In the genomic region with DNA sequence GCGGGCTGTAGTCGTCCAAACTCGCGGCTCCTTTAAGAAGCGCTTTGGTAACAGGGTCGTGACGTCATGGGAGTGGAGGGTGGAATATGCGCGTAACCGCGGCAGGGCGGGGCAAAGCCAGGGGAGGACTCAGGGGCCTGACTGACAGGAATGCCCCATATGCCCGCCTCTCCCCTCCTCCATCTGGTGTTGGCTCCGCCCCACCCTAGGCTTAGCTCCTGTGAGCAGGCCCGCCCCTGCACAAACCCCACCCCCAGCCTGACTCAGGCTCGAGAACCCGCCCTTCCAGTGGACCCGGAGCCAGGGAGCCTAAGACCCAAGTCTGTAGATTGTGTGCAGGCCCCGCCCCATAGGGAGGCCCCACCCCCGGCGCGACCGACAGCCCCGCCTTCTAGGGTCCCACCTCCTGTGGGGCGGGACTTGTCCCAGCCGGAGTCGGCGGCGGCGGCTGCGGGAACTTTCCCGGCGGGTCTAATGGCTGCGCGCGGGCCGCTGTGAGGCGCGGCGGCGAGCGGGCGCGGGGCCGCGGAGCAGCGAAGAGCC, we compare ENCODE assay signal across 8 mouse cellular contexts. TPM values are rescaled to one million over a fixed set of nuclear protein-coding genes. Genes with fewer than 3 reads are reported as not detected.
DNase-seq lines count a peak whose midpoint lies in the region; ATAC-seq and TF ChIP-seq lines count a peak whose summit lies in the region.

A gene (plus strand): TSS at position 440 of the 543 bp plus-strand sequence.

- peak within 1 kb of the TSS; percentile 69; the same call in 1 of the 2 replicates for H3K27ac ChIP-seq in ES-E14 (ENCODE audit: insufficient read depth, low read depth, low read length, poor library complexity, severe bottlenecking)
- peak within 1 kb of the TSS; percentile 76 for H3K27ac ChIP-seq in forebrain, embryonic 15.5 days (replicated peaks)

- intact Hi-C loops in heart, postnatal 25 days (cut with DNase I) = loop anchor here (1.0 to 5.0 kb wide), 2 partner anchors 20 to 141 kb away; a partner anchor contains a TSS

- no peaks in the 10 kb centered on the region for H3K27me3 ChIP-seq in forebrain, embryonic 15.5 days

- H3K9me3 ChIP-seq in ES-E14 (ENCODE audit: control insufficient read depth, insufficient read depth, low read depth, low read length) = no peaks in the 10 kb centered on the region
- no peaks in the 10 kb centered on the region for H3K9me3 ChIP-seq in forebrain, embryonic 15.5 days

- no peaks in the 10 kb centered on the region for H3K36me3 ChIP-seq in ES-E14 (ENCODE audit: control insufficient read depth, insufficient read depth, low read length, poor library complexity, severe bottlenecking)
- no peaks in the 10 kb centered on the region for H3K36me3 ChIP-seq in forebrain, embryonic 15.5 days

- peak; percentile 57; the same call in 1 of the 2 replicates for TF ChIP-seq POLR2A in lung, adult 2 months (IDR thresholded peaks at IDR 0.05; ENCODE audit: borderline replicate concordance, extremely low read depth, low read depth, low read length)

- peak; percentile 97 for ATAC-seq in forebrain, embryonic 15.5 days (replicated peaks)
- ATAC-seq in neutrophil, adult 5-6 weeks (ENCODE audit: extremely low read depth, insufficient number of reproducible peaks, low FRiP score, poor library complexity, severe bottlenecking) = peak; percentile 92

- WGBS in forebrain, embryonic 15.5 days = under 1% methylated on average over 47 of the region's 47 CpGs
- WGBS in lung, adult 2 months = 0% methylated on average over 42 of the region's 47 CpGs

- peak within 1 kb of the TSS; percentile 78 for H3K4me2 ChIP-seq in forebrain, embryonic 15.5 days (replicated peaks)

- no peak for TF ChIP-seq CTCF in lung, adult 2 months (IDR thresholded peaks at IDR 0.05; ENCODE audit: insufficient read depth, low read length)

- peak within 1 kb of the TSS; percentile 85 to 99 for H3K4me3 ChIP-seq in ES-E14 (ENCODE audit: insufficient read depth in 1 of 2, low read depth in 1 of 2, low read length in 2 of 2, poor library complexity in 1 of 2, severe bottlenecking in 1 of 2)
- peak within 1 kb of the TSS; percentile 67 for H3K4me3 ChIP-seq in forebrain, embryonic 15.5 days
- peak within 1 kb of the TSS; percentile 83 for H3K4me3 ChIP-seq in lung, adult 2 months (replicated peaks; ENCODE audit: extremely low read depth, low read depth, low read length)

- DNase-seq in ES-E14 (ENCODE audit: low read depth, low spot score) = peak; percentile 99
- DNase-seq in cerebellum, adult 11-12 months = peak; percentile 100
- peak; percentile 98 for DNase-seq in heart, postnatal 25 days (ENCODE audit: low spot score)
- peak; percentile 99 for DNase-seq in layer of hippocampus, adult 18-20 months (ENCODE audit: low spot score in 2 of 2)
- DNase-seq in lung, adult 2 months = peak; percentile 99
- DNase-seq in thymus, adult 18-20 months = peak; percentile 99

- peak within 1 kb of the TSS; percentile 93 for H3K9ac ChIP-seq in ES-E14 (ENCODE audit: insufficient read depth, low read depth, low read length, poor library complexity, severe bottlenecking)
- peak within 1 kb of the TSS; percentile 75 for H3K9ac ChIP-seq in forebrain, embryonic 15.5 days (replicated peaks)

- no peaks in the 10 kb centered on the region for H3K4me1 ChIP-seq in ES-E14 (ENCODE audit: control insufficient read depth in 2 of 2, insufficient read depth in 2 of 2, low read length in 2 of 2, poor library complexity in 1 of 2)
- peaks cover 35% of the 10 kb centered on the region for H3K4me1 ChIP-seq in forebrain, embryonic 15.5 days
- peaks cover 20% of the 10 kb centered on the region for H3K4me1 ChIP-seq in lung, adult 2 months (ENCODE audit: control insufficient read depth, insufficient read depth, low read length)

- in situ Hi-C loops in ES-E14 (cut with MboI; ENCODE audit: low sequenced_read_pairs in 2 of 2, unreplicated experiment in 2 of 2) = no loop called here

TF ChIP-seq in ES-E14, 5 proteins besides CTCF, POLR2A, EP300 and RAD21:
- no peak for TF ChIP-seq ZC3H11A (IDR thresholded peaks at IDR 0.05; ENCODE audit: borderline replicate concordance, low read depth, low read length)
- no peak for TF ChIP-seq ZNF384 (IDR thresholded peaks at IDR 0.05; ENCODE audit: low read depth, low read length)
- TF ChIP-seq MAFK (IDR thresholded peaks at IDR 0.05; ENCODE audit: insufficient read depth, low read depth, low read length) = no peak
- TF ChIP-seq CHD2 (IDR thresholded peaks at IDR 0.05; ENCODE audit: low read depth, low read length) = no peak
- no peak; the same call in 1 of the 2 replicates for TF ChIP-seq HCFC1 (IDR thresholded peaks at IDR 0.05; ENCODE audit: borderline replicate concordance, insufficient read depth, low read length)

RNA-seq across cellular contexts. Expression of the gene that starts here (rescaled TPM):
- total RNA-seq in ES-E14 (2012; rRNA removed) = 10.9 and 11.5 TPM in 2 replicates
- 10.8 and 12.7 TPM in 2 replicates for polyA plus RNA-seq in forebrain, embryonic 15.5 days (2015; fragmentation: Nextera tagmentation; extraction: Ambion mirVana)
- total RNA-seq in heart, postnatal 25 days (2021) = 100 to 1,000 TPM; 292 to 306 TPM
- 10 to 100 TPM; 45.5 to 46.1 TPM for total RNA-seq in layer of hippocampus, adult 18-20 months (2021)
- 52.1 and 61.0 TPM in 2 replicates for polyA plus RNA-seq in lung, adult 2 months (2012; rRNA removed)
- total RNA-seq in neutrophil, adult 5-6 weeks (2017) = 38.1 and 41.7 TPM in 2 replicates

Comparison
In these comparisons a context has a peak if more than half of its experiments do, and no peak if none do; other contexts are left out.
1. Peak in every context shown above with its lines: DNase-seq, ATAC-seq, H3K4me3 ChIP-seq and H3K27ac ChIP-seq.